Mouse (Mus musculus) forebrain, embryonic 11.5 days (tissue): ENCODE measurements at regions not wholly inside any gene's neighbourhood (a gene's known extent, or its start where the extent isn't known, plus 50 kb on each side); places are given as distances from the start of the nearest gene placed in this dataset.
"Not testable (repeated sequence)": the region's sequence is repeated elsewhere in the genome, so short reads cannot be mapped to it uniquely, and the experiment has no call there.

Source experiments
- ATAC-seq: fragments of 200-750 bp; cut with Nextera tagmentation; replicated peaks from 2 replicates; pipeline ENCODE4 v1.8.0; 2017; ENCODE audit warnings: moderate TSS enrichment; ENCODE audit not compliant: low FRiP score
- DNase-seq: peaks from one replicate; pipeline ENCODE4 v3.0.0-alpha.2; 2017; ENCODE audit warnings: low spot score
- H3K27ac ChIP-seq: fragments of 300-500 bp; sonication (generic); 2 replicates; pipeline ENCODE4 v1.5.1; 2014; ENCODE audit warnings: low read depth, low read length
- H3K27me3 ChIP-seq: fragments of 300-500 bp; sonication (generic); 2 replicates; pipeline ENCODE4 v1.6.1; 2014; ENCODE audit warnings: mild to moderate bottlenecking, low read length, mixed read lengths; ENCODE audit not compliant: control insufficient read depth, insufficient read depth
- H3K36me3 ChIP-seq: fragments of 300-500 bp; sonication (generic); 2 replicates; pipeline ENCODE4 v1.6.1; 2014; ENCODE audit warnings: mild to moderate bottlenecking, low read length, moderate library complexity, mixed read lengths; ENCODE audit not compliant: control insufficient read depth, insufficient read depth
- H3K4me1 ChIP-seq: fragments of 300-500 bp; sonication (generic); replicated peaks from 2 replicates; pipeline ENCODE4 v1.6.1; 2014; ENCODE audit warnings: low read length, mixed read lengths; ENCODE audit not compliant: control insufficient read depth, insufficient read depth
- H3K4me2 ChIP-seq: fragments of 300-500 bp; sonication (generic); 2 replicates; pipeline ENCODE4 v1.6.1; 2014; ENCODE audit warnings: low read depth, mild to moderate bottlenecking, low read length, moderate library complexity, mixed read lengths; ENCODE audit not compliant: severe bottlenecking
- H3K4me3 ChIP-seq: fragments of 300-500 bp; sonication (generic); 2 replicates; pipeline ENCODE4 v1.5.1; 2014; ENCODE audit warnings: low read depth, low read length
- H3K9ac ChIP-seq: fragments of 300-500 bp; sonication (generic); 2 replicates; pipeline ENCODE4 v1.6.1; 2014; ENCODE audit warnings: low read length
- H3K9me3 ChIP-seq: fragments of 300-500 bp; sonication (generic); 2 replicates; pipeline ENCODE4 v1.6.1; 2016; ENCODE audit warnings: low read length, mixed read lengths; ENCODE audit not compliant: control insufficient read depth
- whole genome bisulfite sequencing: fragments of 180-500 bp; shearing (Covaris S2); extraction: QIAGEN DNeasy Blood & Tissue Kit; methylation state at CpG from one replicate; pipeline ENCODE4 v1.1.7; 2014; 5-methylcytosine and 5-hydroxymethylcytosine counted together

DNA sequence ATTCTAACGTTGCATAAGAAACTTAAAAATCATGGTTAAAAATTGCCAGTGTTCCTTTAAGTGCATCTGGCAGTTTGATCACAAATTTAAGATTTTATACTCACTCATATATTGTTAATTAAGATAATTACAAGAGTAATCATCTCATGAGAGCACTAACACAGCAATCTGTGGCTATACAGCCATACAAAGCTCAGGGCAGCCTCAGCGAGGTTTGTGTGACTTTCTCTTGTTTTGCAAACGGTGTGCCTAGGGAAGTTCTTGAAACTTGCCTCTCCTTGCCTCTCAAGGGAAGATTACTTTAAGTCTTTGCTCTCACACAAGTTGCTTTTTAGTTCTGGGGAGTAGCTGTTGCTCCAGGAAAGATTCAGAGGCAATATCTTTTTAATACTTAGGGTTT, 58.1 kb upstream of the Slc1a4 start:
- no peak overlapping the region for H3K27ac ChIP-seq
- H3K36me3 ChIP-seq: no peaks in the 10 kb centered on the region
- no peak for ATAC-seq
- DNase-seq: no peak
- no peaks in the 10 kb centered on the region for H3K27me3 ChIP-seq
- H3K4me3 ChIP-seq: no peak overlapping the region
- peaks cover 5% of the 10 kb centered on the region; the same call in 1 of the 2 replicates for H3K9me3 ChIP-seq
- no peaks in the 10 kb centered on the region for H3K4me1 ChIP-seq
- H3K9ac ChIP-seq: no peak overlapping the region
- H3K4me2 ChIP-seq: no peak overlapping the region
- whole genome bisulfite sequencing: 88% methylated on average over 3 of the region's 3 CpGs

DNA sequence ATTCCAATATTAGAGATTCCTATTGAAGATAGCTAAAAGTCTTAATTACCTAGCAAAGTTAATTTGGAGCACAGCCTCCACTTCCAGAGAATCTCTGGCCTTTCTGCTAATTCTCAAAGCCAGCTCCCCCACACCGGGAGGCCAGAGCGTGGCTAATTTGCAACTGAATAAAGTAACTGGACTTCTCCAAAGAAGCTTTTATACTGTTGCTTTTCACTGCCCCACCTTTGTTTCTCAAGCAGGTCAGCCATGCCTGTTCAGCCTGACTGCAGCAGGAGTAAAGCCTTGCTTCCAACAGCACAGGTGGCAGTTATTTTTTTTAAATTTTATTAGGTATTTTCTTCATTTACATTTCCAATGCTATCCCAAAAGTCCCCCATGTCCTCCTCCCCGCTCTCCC, 60.8 kb upstream of the Slc1a4 start:
- not testable (repeated sequence) for H3K36me3 ChIP-seq, H3K4me3 ChIP-seq, H3K27ac ChIP-seq, H3K4me1 ChIP-seq, H3K9ac ChIP-seq, H3K4me2 ChIP-seq, H3K9me3 ChIP-seq, H3K27me3 ChIP-seq, ATAC-seq, DNase-seq
- WGBS: 60% methylated on average over 3 of the region's 3 CpGs

DNA sequence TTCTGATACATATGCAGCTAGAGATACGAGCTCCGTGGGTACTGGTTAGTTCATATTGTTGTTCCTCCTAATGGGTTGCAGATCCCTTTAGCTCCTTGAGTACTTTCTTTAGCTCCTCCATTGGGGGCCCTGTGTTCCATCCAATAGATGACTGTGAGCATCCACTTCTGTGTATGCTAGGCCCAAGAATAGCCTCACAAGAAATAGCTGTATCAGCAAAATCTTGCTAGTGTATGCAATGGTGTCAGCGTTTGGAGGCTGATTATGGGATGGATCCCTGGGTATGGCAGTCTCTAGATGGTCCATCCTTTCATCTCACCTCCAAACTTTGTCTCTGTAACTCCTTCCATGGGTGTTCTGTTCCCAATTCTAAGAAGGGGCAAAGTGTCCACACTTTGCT, 61.3 kb upstream of the Slc1a4 start:
- DNase-seq, ATAC-seq, H3K27ac ChIP-seq, H3K4me1 ChIP-seq, H3K4me3 ChIP-seq, H3K9ac ChIP-seq, H3K36me3 ChIP-seq, H3K9me3 ChIP-seq, H3K27me3 ChIP-seq, H3K4me2 ChIP-seq: not testable (repeated sequence)
- WGBS: 86% methylated on average over 3 of the region's 3 CpGs

DNA sequence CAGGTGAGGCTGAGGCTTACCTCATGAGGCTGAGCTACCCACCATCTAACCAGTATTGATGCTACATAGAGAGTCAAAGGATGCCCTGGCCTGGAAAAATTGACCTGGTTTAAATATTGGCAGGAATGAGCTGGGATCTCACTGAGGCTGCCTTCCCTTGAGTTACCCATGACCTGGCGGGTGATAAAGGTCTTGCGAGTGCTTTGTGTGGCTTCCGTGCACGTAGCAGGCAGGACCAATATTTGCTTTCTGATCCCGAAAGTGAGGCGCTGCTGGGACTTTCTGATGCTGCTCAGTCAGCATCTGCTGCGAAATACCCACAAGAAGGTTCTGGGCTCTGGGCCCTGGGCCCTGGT, 63.3 kb upstream of the Slc1a4 start:
- no peak for DNase-seq
- H3K9me3 ChIP-seq: peaks cover 5% of the 10 kb centered on the region; the same call in 1 of the 2 replicates
- no peaks in the 10 kb centered on the region for H3K36me3 ChIP-seq
- H3K4me1 ChIP-seq: 0 out of 2 replicates have a peak, but pooled peaks cover 3% of the 10 kb centered on the region
- H3K27ac ChIP-seq: no peak overlapping the region
- WGBS: 91% methylated on average over 7 of the region's 7 CpGs
- no peak overlapping the region for H3K9ac ChIP-seq
- H3K4me2 ChIP-seq: no peak overlapping the region
- no peak for ATAC-seq
- no peaks in the 10 kb centered on the region for H3K27me3 ChIP-seq
- no peak overlapping the region for H3K4me3 ChIP-seq

DNA sequence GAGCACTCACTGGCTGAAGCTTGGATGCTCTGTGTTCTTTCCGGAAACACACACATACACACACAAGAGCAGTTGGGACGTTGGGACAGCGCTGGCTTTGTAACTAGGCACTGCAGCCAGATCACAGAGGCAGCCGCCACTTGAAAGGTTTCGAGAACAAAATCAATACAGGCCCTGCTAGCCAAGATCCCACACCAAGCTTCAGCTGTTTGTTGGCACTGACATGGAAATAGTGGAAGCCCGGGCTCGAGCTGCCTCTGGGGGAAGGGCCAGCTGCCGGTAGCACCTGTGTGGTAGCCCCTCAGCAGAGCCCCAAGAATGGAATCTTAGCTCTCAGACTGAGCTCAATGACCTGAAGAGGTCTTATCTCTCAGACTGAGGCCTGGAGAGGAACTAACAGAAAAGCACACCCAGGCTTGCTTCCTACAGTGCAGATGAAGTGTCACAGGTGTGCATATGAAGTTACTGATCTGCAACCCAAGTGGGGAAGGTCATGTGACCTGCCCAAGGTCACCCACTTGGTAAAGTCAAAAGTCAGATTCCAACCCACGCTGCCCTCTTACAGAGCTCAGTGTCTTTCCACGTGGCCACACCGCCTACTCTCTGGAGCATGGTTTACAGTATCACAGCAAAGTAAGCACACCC, 63.8 kb upstream of the Slc1a4 start:
- Histone ChIP-seq H3K4me3 (no peak overlapping the region), H3K9me3 (peaks cover 1% of the 10 kb centered on the region; the same call in 1 of the 2 replicates), H3K36me3 (no peaks in the 10 kb centered on the region), H3K9ac (no peak overlapping the region), H3K4me1 (0 out of 2 replicates have a peak, but pooled peaks cover 3% of the 10 kb centered on the region), H3K27me3 (no peaks in the 10 kb centered on the region), H3K27ac (no peak overlapping the region), H3K4me2 (no peak overlapping the region)
- DNase-seq (no peak), ATAC-seq (no peak)
- WGBS: 85% methylated on average over 11 of the region's 11 CpGs

DNA sequence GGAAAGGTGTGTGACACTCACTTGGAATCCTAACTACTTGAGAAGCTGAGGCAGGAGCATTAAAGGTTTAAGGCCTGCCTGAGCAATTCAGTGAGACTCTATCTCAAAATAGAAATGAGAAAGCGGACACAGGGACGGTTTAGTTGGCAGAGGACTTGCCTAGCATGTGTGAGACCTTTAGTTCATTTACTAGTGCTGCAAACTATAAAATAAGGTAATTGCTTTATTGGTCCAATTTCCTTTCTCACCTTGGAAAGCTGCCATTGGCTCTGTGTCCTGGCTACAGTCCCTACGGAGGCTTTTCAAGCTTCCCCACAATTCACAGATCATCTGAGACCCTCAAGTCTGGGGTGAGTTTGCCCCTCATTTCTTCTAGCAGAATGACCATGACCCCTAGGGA, 64.4 kb upstream of the Slc1a4 start:
- no peak for ATAC-seq
- no peak for DNase-seq
- H3K27me3 ChIP-seq: no peaks in the 10 kb centered on the region
- H3K9ac ChIP-seq: no peak overlapping the region
- H3K4me1 ChIP-seq: 0 out of 2 replicates have a peak, but pooled peaks cover 3% of the 10 kb centered on the region
- H3K4me3 ChIP-seq: no peak overlapping the region
- no peaks in the 10 kb centered on the region for H3K36me3 ChIP-seq
- 93% methylated on average over 3 of the region's 3 CpGs for WGBS
- no peaks in the 10 kb centered on the region for H3K9me3 ChIP-seq
- no peak overlapping the region for H3K4me2 ChIP-seq
- no peak overlapping the region for H3K27ac ChIP-seq

DNA sequence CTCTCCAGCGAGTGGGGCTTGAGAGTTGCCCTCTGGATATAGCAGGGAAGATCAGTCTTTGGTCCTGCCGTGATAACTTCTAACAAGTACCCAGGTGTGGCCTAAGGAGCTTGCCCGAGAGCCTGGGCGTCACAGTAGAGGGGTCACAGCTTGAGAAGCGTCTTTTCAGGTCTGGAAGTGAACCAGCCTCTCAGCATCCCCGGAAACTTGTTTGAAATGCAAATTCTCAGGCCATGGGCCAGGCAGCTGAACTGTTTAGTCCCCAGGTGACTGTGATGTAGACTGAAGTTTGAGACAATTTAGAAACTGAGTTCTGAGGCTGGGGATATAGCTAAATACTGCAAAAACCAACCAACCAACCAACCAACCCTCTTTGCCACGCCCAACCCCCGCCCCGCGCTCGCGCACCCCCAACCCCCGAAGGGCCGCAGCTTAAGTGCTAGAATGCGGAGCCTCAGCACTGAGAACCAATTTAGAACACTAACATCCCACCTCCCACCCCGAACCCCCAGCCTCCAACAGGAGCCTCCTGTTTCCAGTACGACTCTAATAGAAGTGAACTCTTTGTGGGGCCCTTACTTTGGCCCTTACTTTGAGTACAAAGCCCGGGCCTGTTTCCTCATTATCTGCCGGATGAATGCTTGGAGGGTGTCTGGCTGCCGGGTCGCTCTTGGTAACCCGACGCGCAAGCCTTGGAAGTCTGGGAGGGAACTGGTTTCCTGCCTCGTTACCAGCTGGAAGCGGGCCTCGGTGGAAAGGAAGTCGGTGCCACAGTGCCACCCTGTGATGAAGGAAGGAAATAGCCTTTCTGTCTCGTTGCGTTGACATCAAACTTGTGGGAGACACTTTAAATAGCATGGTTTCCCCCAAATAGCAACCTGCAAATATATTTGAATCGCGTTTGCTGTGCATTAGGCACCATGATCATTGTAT, 68.1 kb upstream of the Slc1a4 start:
- Histone ChIP-seq H3K9ac (peak overlapping the region; percentile 35), H3K4me3 (peak overlapping the region; percentile 15; the same call in 1 of the 2 replicates), H3K36me3 (no peaks in the 10 kb centered on the region), H3K4me1 (0 out of 2 replicates have a peak, but pooled peaks cover 3% of the 10 kb centered on the region), H3K27me3 (no peaks in the 10 kb centered on the region), H3K9me3 (no peaks in the 10 kb centered on the region), H3K27ac (peak overlapping the region; percentile 47; the same call in 1 of the 2 replicates), H3K4me2 (peak overlapping the region; percentile 57)
- peak; percentile 91 for DNase-seq
- WGBS: 3% methylated on average over 32 of the region's 32 CpGs
- peak; percentile 93 for ATAC-seq

DNA sequence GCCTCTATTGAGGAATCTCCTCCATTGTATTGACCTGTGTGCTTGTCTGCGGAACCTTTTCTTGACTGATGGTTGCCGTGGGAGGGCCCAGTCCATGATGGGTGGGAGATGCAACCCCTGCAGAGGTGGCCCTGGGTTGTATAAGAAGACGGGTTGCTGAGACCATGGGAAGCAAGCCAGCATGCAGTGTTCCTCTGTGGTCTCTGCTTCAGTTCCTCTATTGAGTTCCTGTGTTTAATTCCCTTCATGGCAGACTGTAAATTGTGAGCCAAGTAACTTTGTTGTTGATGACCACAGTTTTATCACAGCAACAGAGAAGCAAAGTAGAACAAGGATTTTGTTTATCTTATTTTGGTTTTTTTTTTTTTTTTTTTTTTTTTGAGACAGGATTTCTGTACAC, 70.9 kb upstream of the Slc1a4 start:
- no peak overlapping the region for H3K4me3 ChIP-seq
- DNase-seq: no peak

More for the DNA sequence above, 70.9 kb upstream of the Slc1a4 start:
- WGBS: 79% methylated on average over 3 of the region's 3 CpGs
- Histone ChIP-seq H3K9ac (no peak overlapping the region), H3K36me3 (no peaks in the 10 kb centered on the region), H3K27me3 (no peaks in the 10 kb centered on the region), H3K4me1 (0 out of 2 replicates have a peak, but pooled peaks cover 3% of the 10 kb centered on the region), H3K9me3 (no peaks in the 10 kb centered on the region), H3K4me2 (no peak overlapping the region), H3K27ac (no peak overlapping the region)
- no peak for ATAC-seq
